Mouse (Mus musculus) midbrain, embryonic 14.5 days (tissue): ENCODE data around the gene Psma5. TPM values are rescaled to one million over a fixed set of nuclear protein-coding genes. Genes with fewer than 3 reads are reported as not detected.
A peak's percentile ranks its signal among the peaks of the same experiment; 100 is the strongest.

Experiments used
- ATAC-seq: fragments of 200-750 bp; cut with Nextera tagmentation; 2 replicates; pipeline ENCODE4 v1.8.0; 2017; ENCODE audit warnings: moderate number of reproducible peaks, moderate library complexity; ENCODE audit not compliant: low FRiP score, low TSS enrichment
- DNase-seq: peaks from one replicate; pipeline ENCODE4 v3.0.0-alpha.2; 2015
- H3K27ac ChIP-seq: fragments of 300-500 bp; sonication (generic); replicated peaks from 2 replicates; pipeline ENCODE4 v1.5.1; 2014; ENCODE audit warnings: mild to moderate bottlenecking, low read depth, low read length, moderate library complexity
- H3K27me3 ChIP-seq: fragments of 300-500 bp; sonication (generic); 2 replicates; pipeline ENCODE4 v1.6.1; 2014; ENCODE audit warnings: low read length, control low read depth, mixed read lengths; ENCODE audit not compliant: control insufficient read depth, insufficient read depth
- H3K36me3 ChIP-seq: fragments of 300-500 bp; sonication (generic); 2 replicates; pipeline ENCODE4 v1.6.1; 2014; ENCODE audit warnings: low read length, control low read depth; ENCODE audit not compliant: control insufficient read depth, insufficient read depth
- H3K4me1 ChIP-seq: fragments of 300-500 bp; sonication (generic); 2 replicates; pipeline ENCODE4 v1.6.1; 2014; ENCODE audit warnings: mild to moderate bottlenecking, antibody characterized with exemption, low read length, control low read depth; ENCODE audit not compliant: control insufficient read depth, insufficient read depth
- H3K4me2 ChIP-seq: fragments of 300-500 bp; sonication (generic); 2 replicates; pipeline ENCODE4 v1.6.1; 2014; ENCODE audit warnings: mild to moderate bottlenecking, low read length, moderate library complexity
- H3K4me3 ChIP-seq: fragments of 300-500 bp; sonication (generic); replicated peaks from 2 replicates; pipeline ENCODE4 v1.5.1; 2014; ENCODE audit warnings: low read depth, low read length
- H3K9ac ChIP-seq: fragments of 300-500 bp; sonication (generic); replicated peaks from 2 replicates; pipeline ENCODE4 v1.6.1; 2014; ENCODE audit warnings: mild to moderate bottlenecking, low read length, moderate library complexity
- H3K9me3 ChIP-seq: fragments of 300-500 bp; sonication (generic); 2 replicates; pipeline ENCODE4 v1.6.1; 2016; ENCODE audit warnings: low read length, control low read depth, mixed read lengths; ENCODE audit not compliant: control insufficient read depth
- WGBS: fragments of 180-500 bp; shearing (Covaris S2); extraction: QIAGEN DNeasy Blood & Tissue Kit; methylation state at CpG from one replicate; pipeline ENCODE4 v1.1.7; 2014; 5-methylcytosine and 5-hydroxymethylcytosine counted together
- polyA plus RNA-seq: library from polyadenylated mRNA; unstranded; fragments of >200 nt; fragmentation: Nextera tagmentation; extraction: Ambion mirVana; gene quantifications from 2 replicates; pipeline ENCODE4 v1.2.1, GENCODE M21; 2014

Gene Psma5
- polyA plus RNA-seq = 249 and 256 TPM in 2 replicates

DNA sequence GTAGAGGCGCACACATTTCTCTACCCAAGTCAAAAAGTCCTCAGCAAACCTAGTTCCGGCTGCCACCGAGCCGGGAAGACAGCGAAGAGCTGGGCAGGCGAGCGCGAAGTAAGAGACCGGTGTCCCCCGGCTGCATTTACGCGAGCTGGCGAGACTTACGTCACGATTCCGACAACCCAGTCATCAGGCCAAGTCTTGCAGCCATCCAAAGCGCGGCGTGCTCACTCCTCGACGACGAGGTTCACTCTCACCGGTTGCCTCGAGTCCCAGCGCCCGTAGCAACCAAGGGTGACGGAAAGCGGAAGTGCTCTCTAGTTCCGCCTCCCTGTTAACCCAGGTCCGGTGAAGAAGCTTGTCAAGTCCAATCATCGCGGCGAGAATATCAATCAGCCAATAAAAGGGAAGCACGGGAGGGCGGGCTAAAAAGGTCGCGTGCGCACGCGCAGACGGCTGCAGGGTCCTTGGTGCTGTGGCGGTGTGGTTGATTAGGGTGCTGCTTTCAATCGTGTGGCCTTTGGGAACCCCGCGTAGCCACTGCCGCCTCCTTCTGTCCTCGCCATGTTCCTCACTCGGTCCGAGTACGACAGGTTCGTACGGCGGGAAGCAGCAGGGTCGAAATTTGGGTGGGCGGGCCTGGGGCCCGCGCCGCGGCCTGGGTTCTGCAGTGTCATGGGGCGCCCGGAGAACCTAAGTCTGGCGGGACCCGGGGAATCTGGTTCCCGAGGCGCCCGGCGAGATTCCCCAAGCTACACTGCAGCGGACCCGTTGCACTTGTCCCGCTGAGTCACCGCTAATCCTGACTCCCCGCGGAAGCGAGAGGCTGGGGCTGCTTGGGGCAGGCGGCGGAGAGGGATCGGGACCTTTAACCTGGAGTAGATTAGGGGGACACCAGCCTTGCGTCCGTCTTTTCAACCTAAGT lies at the start of gene Psma5:
Psma5 (plus strand) TSS at position 208 of the 919 bp plus-strand sequence.
- Histone ChIP-seq H3K4me3 (peak within 1 kb of the TSS; percentile 98), H3K27ac (no peak within 1 kb of the TSS), H3K27me3 (no peaks in the 10 kb centered on the region), H3K4me1 (peaks cover 11% of the 10 kb centered on the region; the same call in 1 of the 2 replicates), H3K4me2 (peak within 1 kb of the TSS; percentile 87), H3K9me3 (no peaks in the 10 kb centered on the region), H3K9ac (peak within 1 kb of the TSS; percentile 80), H3K36me3 (peaks cover 2% of the 10 kb centered on the region; the same call in 1 of the 2 replicates)
- DNase-seq = peak; percentile 99
- under 1% methylated on average over 79 of the region's 79 CpGs for WGBS
- ATAC-seq = peak; percentile 99

DNA sequence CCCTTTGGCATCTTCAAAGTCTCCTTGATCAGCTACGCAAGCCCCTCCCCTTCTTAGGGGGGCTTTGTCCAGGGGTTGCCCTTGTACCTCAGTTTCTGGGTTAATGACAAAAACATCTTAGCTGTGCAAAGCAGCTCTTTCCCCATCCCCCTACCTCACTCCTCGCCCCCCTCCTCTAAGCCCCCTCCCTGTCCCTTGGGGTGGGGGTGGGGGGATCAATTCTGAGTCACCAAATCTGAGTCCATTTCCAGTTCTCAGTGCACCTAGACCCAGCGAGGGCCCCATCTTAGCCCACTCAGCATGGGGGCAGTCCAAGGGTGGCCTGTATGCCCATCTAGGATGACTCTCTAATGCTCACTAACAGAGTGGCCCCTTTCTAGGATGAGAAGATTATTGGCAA lies 47.7 kb upstream of the Psma5 start:
- Histone ChIP-seq H3K27me3 (no peaks in the 10 kb centered on the region), H3K9ac (peak overlapping the region; percentile 71), H3K4me1 (peaks cover 12% of the 10 kb centered on the region), H3K27ac (peak overlapping the region; percentile 99; the same call in 1 of the 2 replicates), H3K4me2 (peak overlapping the region; percentile 91), H3K4me3 (peak overlapping the region; percentile 64), H3K36me3 (peaks cover 42% of the 10 kb centered on the region), H3K9me3 (no peaks in the 10 kb centered on the region)
- 49% methylated on average over 3 of the region's 3 CpGs for WGBS
- DNase-seq (peak; percentile 18), ATAC-seq (no peak)

DNA sequence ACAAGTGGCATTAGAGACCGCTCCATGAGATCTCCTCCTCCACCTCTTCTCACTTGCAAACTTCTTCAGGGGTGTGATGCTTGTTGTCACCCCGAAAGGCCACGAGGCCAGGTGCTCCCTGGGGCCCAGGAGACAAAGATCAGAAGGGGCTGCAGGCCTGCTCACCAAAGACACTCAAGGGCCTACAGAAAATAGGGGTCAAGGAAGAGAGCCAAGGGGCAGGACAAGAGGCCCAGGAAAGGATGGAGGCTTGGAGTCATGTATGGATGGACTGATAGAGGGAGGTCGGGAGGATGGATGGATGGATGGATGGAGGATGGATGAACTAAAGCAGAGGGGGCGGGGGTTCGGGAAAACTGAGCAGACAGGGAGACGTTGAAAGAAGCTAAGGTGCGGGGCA lies 47.2 kb upstream of the Psma5 start:
- Histone ChIP-seq H3K4me1 (peaks cover 12% of the 10 kb centered on the region), H3K9me3 (no peaks in the 10 kb centered on the region), H3K27ac (peak overlapping the region; percentile 99), H3K4me3 (peak overlapping the region; percentile 64), H3K4me2 (peak overlapping the region; percentile 91), H3K27me3 (no peaks in the 10 kb centered on the region), H3K9ac (peak overlapping the region; percentile 71), H3K36me3 (peaks cover 38% of the 10 kb centered on the region)
- 5% methylated on average over 8 of the region's 8 CpGs for WGBS
- ATAC-seq (peak; percentile 3), DNase-seq (no peak)

DNA sequence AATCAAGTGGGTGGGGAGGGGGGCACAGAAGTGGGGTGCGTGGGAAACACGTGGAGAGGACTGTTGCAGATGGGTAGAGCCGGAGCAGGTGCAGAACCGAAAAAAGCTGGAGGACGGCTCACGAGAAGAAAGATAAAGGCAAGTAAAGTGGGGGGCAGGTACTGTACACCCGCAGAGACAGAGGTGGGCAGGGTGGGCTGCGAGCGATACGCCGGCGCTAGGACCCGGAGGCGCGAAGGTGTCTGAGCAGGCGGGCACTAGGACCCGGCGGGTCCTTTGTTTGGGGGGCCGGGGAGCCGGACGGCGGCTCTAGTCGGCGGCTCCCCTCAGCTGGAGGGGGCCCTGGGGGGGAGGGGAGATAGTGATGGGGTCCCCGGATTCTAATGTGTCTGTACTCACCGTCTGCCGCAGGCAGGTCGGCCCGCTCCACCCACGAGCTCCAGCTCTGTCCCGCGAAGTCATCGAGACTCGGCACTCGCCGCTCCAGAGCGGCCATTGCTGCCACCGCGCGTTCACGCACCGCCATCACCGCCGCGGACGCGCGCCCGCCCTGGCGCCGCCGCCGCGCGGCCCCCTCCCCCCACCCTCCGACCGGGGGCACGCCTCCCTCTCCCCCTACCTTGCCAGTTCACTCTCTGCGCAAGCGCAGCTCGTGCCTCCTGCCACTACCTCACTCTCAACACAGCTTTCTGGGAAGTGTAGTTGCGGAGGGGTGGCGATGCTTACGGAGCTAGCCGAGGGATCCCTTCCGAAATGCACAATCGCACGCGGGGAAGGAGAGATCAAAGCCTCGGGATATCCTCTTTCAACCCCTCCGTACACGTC lies 46.6 kb upstream of the Psma5 start:
- peak overlapping the region; percentile 99 for H3K27ac ChIP-seq
- ATAC-seq (peak; percentile 95), DNase-seq (peak; percentile 99)
- H3K27me3 ChIP-seq = no peaks in the 10 kb centered on the region
- H3K9me3 ChIP-seq = no peaks in the 10 kb centered on the region
- H3K4me1 ChIP-seq = peaks cover 12% of the 10 kb centered on the region
- under 1% methylated on average over 70 of the region's 72 CpGs for WGBS
- H3K4me3 ChIP-seq = peak overlapping the region; percentile 64
- peak overlapping the region; percentile 71 for H3K9ac ChIP-seq
- peaks cover 32% of the 10 kb centered on the region for H3K36me3 ChIP-seq
- peak overlapping the region; percentile 91 for H3K4me2 ChIP-seq

DNA sequence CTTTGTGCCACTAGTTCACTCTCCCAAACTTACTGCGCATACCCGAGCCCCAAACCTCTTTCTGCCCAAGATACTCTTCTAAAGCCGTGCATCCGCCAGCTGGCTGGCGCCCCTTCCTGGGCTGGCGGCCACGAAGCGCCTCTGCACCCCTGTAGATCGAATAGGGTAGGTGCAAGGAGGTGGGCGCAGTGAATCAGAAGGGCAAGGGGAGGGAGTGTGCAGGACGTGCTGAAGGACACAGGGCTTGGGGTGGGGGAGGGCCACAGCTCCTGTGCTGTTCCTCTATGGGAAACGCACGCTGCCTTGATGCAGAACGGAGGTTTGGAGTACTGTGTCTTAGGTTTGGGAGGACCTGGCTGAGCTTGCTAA lies 46.0 kb upstream of the Psma5 start, which contains the start of gene Atxn7l2:
Atxn7l2 (minus strand) TSS at position 164 of the 369 bp plus-strand sequence.
- peak within 1 kb of the TSS; percentile 91 for H3K4me2 ChIP-seq
- 0% methylated on average over 14 of the region's 14 CpGs for WGBS
- peak; percentile 89 for ATAC-seq
- H3K27ac ChIP-seq = peak within 1 kb of the TSS; percentile 99
- H3K9ac ChIP-seq = peak within 1 kb of the TSS; percentile 71
- H3K9me3 ChIP-seq = no peaks in the 10 kb centered on the region
- peak within 1 kb of the TSS; percentile 64 for H3K4me3 ChIP-seq
- peaks cover 12% of the 10 kb centered on the region for H3K4me1 ChIP-seq
- DNase-seq = peak; percentile 87
- H3K36me3 ChIP-seq = peaks cover 26% of the 10 kb centered on the region
- no peaks in the 10 kb centered on the region for H3K27me3 ChIP-seq

DNA sequence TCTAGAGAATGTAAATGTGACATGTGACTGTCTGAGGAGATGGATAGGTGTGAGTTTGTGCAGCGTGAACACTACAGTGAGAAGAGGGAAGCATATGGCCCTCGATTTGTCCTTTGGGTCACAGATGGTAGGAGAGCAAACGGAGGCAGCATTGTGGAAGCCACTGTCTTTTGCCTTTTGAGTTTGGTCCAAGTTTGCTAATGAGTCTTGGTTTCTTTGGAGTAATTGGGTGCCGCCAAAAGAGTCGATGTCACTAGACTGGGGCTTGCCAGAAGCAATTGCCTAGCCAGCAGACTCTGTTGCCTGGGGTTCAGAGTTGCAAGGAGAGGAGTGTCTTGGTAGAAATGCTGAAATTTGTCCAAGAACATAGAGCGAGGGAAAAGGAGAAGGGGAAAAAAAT lies 44.9 kb upstream of the Psma5 start:
- ATAC-seq (no peak), DNase-seq (no peak)
- H3K4me1 ChIP-seq = peaks cover 12% of the 10 kb centered on the region
- no peak overlapping the region; the same call in 1 of the 2 replicates for H3K4me3 ChIP-seq
- WGBS = 80% methylated on average over 6 of the region's 6 CpGs
- H3K27ac ChIP-seq = peak overlapping the region; percentile 99
- H3K9me3 ChIP-seq = no peaks in the 10 kb centered on the region
- H3K9ac ChIP-seq = no peak overlapping the region
- H3K4me2 ChIP-seq = peak overlapping the region; percentile 71
- H3K27me3 ChIP-seq = no peaks in the 10 kb centered on the region
- peaks cover 15% of the 10 kb centered on the region for H3K36me3 ChIP-seq

DNA sequence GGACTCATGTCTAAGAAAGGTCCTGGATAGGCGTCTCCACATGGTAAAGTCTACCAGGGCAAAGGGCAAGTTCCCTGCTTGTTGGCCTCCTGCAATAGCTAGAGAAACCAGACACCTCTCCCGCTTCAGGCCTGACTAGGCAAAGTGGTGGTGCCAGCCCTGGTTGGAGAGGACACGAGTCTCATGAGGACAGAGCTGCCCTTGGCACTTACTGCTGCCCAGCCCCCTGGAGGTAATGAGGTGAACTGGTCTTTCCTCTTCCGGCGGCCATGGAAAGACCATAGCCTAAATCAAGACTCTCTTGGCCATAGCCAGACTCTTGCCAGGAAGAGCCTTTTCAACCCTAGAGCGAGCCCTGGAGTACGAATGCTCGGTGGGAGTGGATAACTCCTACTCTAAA lies 44.3 kb upstream of the Psma5 start:
- H3K4me1 ChIP-seq = peaks cover 12% of the 10 kb centered on the region
- no peak overlapping the region for H3K9ac ChIP-seq
- no peak for ATAC-seq
- no peak overlapping the region for H3K27ac ChIP-seq
- no peak overlapping the region for H3K4me3 ChIP-seq
- DNase-seq = no peak
- peaks cover 10% of the 10 kb centered on the region for H3K36me3 ChIP-seq
- 89% methylated on average over 8 of the region's 8 CpGs for WGBS
- H3K27me3 ChIP-seq = no peaks in the 10 kb centered on the region
- no peaks in the 10 kb centered on the region for H3K9me3 ChIP-seq
- H3K4me2 ChIP-seq = no peak overlapping the region

DNA sequence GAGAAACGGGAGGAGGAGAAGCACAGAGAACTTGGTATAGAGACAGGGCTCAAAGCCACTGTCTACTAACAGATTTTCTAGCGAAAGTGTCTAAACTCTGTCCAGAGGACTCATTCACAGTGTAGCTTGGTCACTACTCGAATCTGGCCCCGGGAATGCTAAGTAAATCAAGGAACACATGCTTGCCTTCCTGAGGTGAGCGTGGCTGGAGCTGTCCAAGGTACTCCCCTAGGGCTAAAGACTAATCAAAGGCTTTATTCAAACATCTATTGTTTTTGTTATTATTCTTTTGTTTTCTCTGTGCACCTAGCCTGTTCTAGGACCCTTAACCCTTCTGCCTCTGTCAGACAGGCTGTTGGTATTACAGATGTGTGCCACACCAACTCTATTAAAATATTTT lies 42.0 kb upstream of the Psma5 start:
- ATAC-seq (no peak), DNase-seq (no peak)
- no peaks in the 10 kb centered on the region for H3K36me3 ChIP-seq
- no peak overlapping the region for H3K4me2 ChIP-seq
- WGBS = 26% methylated on average over 5 of the region's 5 CpGs
- H3K4me1 ChIP-seq = no peaks in the 10 kb centered on the region
- H3K9ac ChIP-seq = no peak overlapping the region
- H3K27ac ChIP-seq = no peak overlapping the region
- no peaks in the 10 kb centered on the region for H3K9me3 ChIP-seq
- H3K4me3 ChIP-seq = no peak overlapping the region
- no peaks in the 10 kb centered on the region for H3K27me3 ChIP-seq
